Mouse (Mus musculus): ENCODE data around the gene Sox2. TPM values are rescaled to one million over a fixed set of nuclear protein-coding genes. Genes with fewer than 3 reads are reported as not detected.

Gene Sox2
- polyA plus RNA-seq, 1 experiment, result not detected

GRCm38 (mm10) chr3:34679439-34679838, 29.2 kb downstream of the Sox2 start:
- H3K4me1 ChIP-seq (ENCODE audit: control insufficient read depth, insufficient read depth, insufficient read length, low read length), result no peaks in the 10 kb centered on the region
- no peak for TF ChIP-seq POLR2A (IDR thresholded peaks at IDR 0.05; ENCODE audit: low read depth, low read length)
- no peak for TF ChIP-seq CTCF (IDR thresholded peaks at IDR 0.05; ENCODE audit: extremely low read depth, insufficient read length, insufficient replicate concordance, low read depth, low read length)

GRCm38 (mm10) chr3:34679921-34680320, 29.7 kb downstream of the Sox2 start:
- Histone ChIP-seq H3K36me3 (ENCODE audit: control insufficient read depth, insufficient read depth, low read length) (no peaks in the 10 kb centered on the region), H3K27ac (ENCODE audit: insufficient read depth, low read depth, low read length) (no peak overlapping the region), H3K27me3 (ENCODE audit: control insufficient read depth, insufficient read depth, low read length) (no peaks in the 10 kb centered on the region), H3K4me3 (ENCODE audit: low read depth, low read length) (no peak overlapping the region), H3K4me1 (ENCODE audit: control insufficient read depth, insufficient read depth, insufficient read length, low read length) (no peaks in the 10 kb centered on the region)
- TF ChIP-seq CTCF (IDR thresholded peaks at IDR 0.05; ENCODE audit: extremely low read depth, insufficient read length, insufficient replicate concordance, low read depth, low read length) (no peak), POLR2A (IDR thresholded peaks at IDR 0.05; ENCODE audit: low read depth, low read length) (no peak)
- WGBS, result 48% methylated on average over 3 of the region's 3 CpGs

More at GRCm38 (mm10) chr3:34679439-34679838, 29.2 kb downstream of the Sox2 start:
- no peak overlapping the region for H3K27ac ChIP-seq (ENCODE audit: insufficient read depth, low read depth, low read length)
- no peak overlapping the region for H3K4me3 ChIP-seq (ENCODE audit: low read depth, low read length)
- 52% methylated on average over 2 of the region's 2 CpGs for WGBS
- no peaks in the 10 kb centered on the region for H3K27me3 ChIP-seq (ENCODE audit: control insufficient read depth, insufficient read depth, low read length)
- no peaks in the 10 kb centered on the region for H3K36me3 ChIP-seq (ENCODE audit: control insufficient read depth, insufficient read depth, low read length)

GRCm38 (mm10) chr3:34688072-34688471, 37.9 kb downstream of the Sox2 start:
- TF ChIP-seq CTCF (IDR thresholded peaks at IDR 0.05; ENCODE audit: extremely low read depth, insufficient read length, insufficient replicate concordance, low read depth, low read length), result no peak
- no peak for TF ChIP-seq POLR2A (IDR thresholded peaks at IDR 0.05; ENCODE audit: low read depth, low read length)
- Histone ChIP-seq H3K4me3 (ENCODE audit: low read depth, low read length) (no peak overlapping the region), H3K27ac (ENCODE audit: insufficient read depth, low read depth, low read length) (no peak overlapping the region), H3K4me1 (ENCODE audit: control insufficient read depth, insufficient read depth, insufficient read length, low read length) (no peaks in the 10 kb centered on the region), H3K27me3 (ENCODE audit: control insufficient read depth, insufficient read depth, low read length) (no peaks in the 10 kb centered on the region), H3K36me3 (ENCODE audit: control insufficient read depth, insufficient read depth, low read length) (no peaks in the 10 kb centered on the region)
- 75% methylated on average over 6 of the region's 6 CpGs for WGBS

GRCm38 (mm10) chr3:34691703-34692393, 41.6 kb downstream of the Sox2 start:
- no peak overlapping the region for H3K27ac ChIP-seq (ENCODE audit: insufficient read depth, low read depth, low read length)
- 26% methylated on average over 20 of the region's 20 CpGs for WGBS
- H3K4me3 ChIP-seq (ENCODE audit: low read depth, low read length), result no peak overlapping the region
- TF ChIP-seq CTCF (IDR thresholded peaks at IDR 0.05; ENCODE audit: extremely low read depth, insufficient read length, insufficient replicate concordance, low read depth, low read length) (no peak), POLR2A (IDR thresholded peaks at IDR 0.05; ENCODE audit: low read depth, low read length) (no peak)
- H3K36me3 ChIP-seq (ENCODE audit: control insufficient read depth, insufficient read depth, low read length), result no peaks in the 10 kb centered on the region
- H3K27me3 ChIP-seq (ENCODE audit: control insufficient read depth, insufficient read depth, low read length), result no peaks in the 10 kb centered on the region
- no peaks in the 10 kb centered on the region for H3K4me1 ChIP-seq (ENCODE audit: control insufficient read depth, insufficient read depth, insufficient read length, low read length)

GRCm38 (mm10) chr3:34692394-34692745, 42.2 kb downstream of the Sox2 start:
- Histone ChIP-seq H3K27ac (ENCODE audit: insufficient read depth, low read depth, low read length) (no peak overlapping the region), H3K4me1 (ENCODE audit: control insufficient read depth, insufficient read depth, insufficient read length, low read length) (no peaks in the 10 kb centered on the region), H3K27me3 (ENCODE audit: control insufficient read depth, insufficient read depth, low read length) (no peaks in the 10 kb centered on the region), H3K36me3 (ENCODE audit: control insufficient read depth, insufficient read depth, low read length) (no peaks in the 10 kb centered on the region), H3K4me3 (ENCODE audit: low read depth, low read length) (no peak overlapping the region)
- no peak for TF ChIP-seq CTCF (IDR thresholded peaks at IDR 0.05; ENCODE audit: extremely low read depth, insufficient read length, insufficient replicate concordance, low read depth, low read length)
- TF ChIP-seq POLR2A (IDR thresholded peaks at IDR 0.05; ENCODE audit: low read depth, low read length), result no peak
- 36% methylated on average over 15 of the region's 15 CpGs for WGBS

Data from small intestine, adult 2 months (tissue).